Mouse (Mus musculus): ENCODE results near the gene Masp2. TPM values are rescaled to one million over a fixed set of nuclear protein-coding genes. Genes with fewer than 3 reads are reported as not detected.

Masp2 gene
- polyA plus RNA-seq, 1 experiment from 2014 or later = 0.79 TPM

GRCm38 (mm10) chr4:148663326-148663725 is 61.0 kb downstream of the Masp2 start:
- no peaks in the 10 kb centered on the region for H3K4me1 ChIP-seq (replicated peaks; ENCODE audit: control insufficient read depth, insufficient read depth)
- H3K36me3 ChIP-seq (ENCODE audit: control insufficient read depth, insufficient read depth, low read length) = no peaks in the 10 kb centered on the region
- no peaks in the 10 kb centered on the region for H3K27me3 ChIP-seq (ENCODE audit: control insufficient read depth, insufficient read depth, low read length)
- DNase-seq (ENCODE audit: low spot score) (no peak), ATAC-seq (ENCODE audit: low FRiP score, low TSS enrichment) (no peak)
- H3K9me3 ChIP-seq (ENCODE audit: control insufficient read depth, low read length) = no peaks in the 10 kb centered on the region
- 39% methylated on average over 7 of the region's 7 CpGs for WGBS
- H3K4me2 ChIP-seq (replicated peaks; ENCODE audit: low read depth) = no peak overlapping the region
- no peak overlapping the region for H3K4me3 ChIP-seq (ENCODE audit: low read depth, low read length)
- no peak for TF ChIP-seq EP300 (optimal IDR thresholded peaks at IDR 0.05)
- no peak for TF ChIP-seq CTCF (IDR thresholded peaks at IDR 0.05; ENCODE audit: low read depth)
- H3K9ac ChIP-seq (ENCODE audit: low read length) = no peak overlapping the region
- H3K27ac ChIP-seq (replicated peaks) = no peak overlapping the region

GRCm38 (mm10) chr4:148664021-148664420 is 61.7 kb downstream of the Masp2 start:
- no peaks in the 10 kb centered on the region for H3K9me3 ChIP-seq (ENCODE audit: control insufficient read depth, low read length)
- no peak overlapping the region for H3K9ac ChIP-seq (ENCODE audit: low read length)
- no peaks in the 10 kb centered on the region for H3K4me1 ChIP-seq (replicated peaks; ENCODE audit: control insufficient read depth, insufficient read depth)
- H3K27ac ChIP-seq (replicated peaks) = no peak overlapping the region
- ATAC-seq (ENCODE audit: low FRiP score, low TSS enrichment) (peak; percentile 71), DNase-seq (ENCODE audit: low spot score) (peak; percentile 57)
- H3K4me3 ChIP-seq (ENCODE audit: low read depth, low read length) = no peak overlapping the region
- no peaks in the 10 kb centered on the region for H3K36me3 ChIP-seq (ENCODE audit: control insufficient read depth, insufficient read depth, low read length)
- no peak overlapping the region for H3K4me2 ChIP-seq (replicated peaks; ENCODE audit: low read depth)
- H3K27me3 ChIP-seq (ENCODE audit: control insufficient read depth, insufficient read depth, low read length) = no peaks in the 10 kb centered on the region
- WGBS = 38% methylated on average over 6 of the region's 6 CpGs
- TF ChIP-seq EP300 (optimal IDR thresholded peaks at IDR 0.05) (no peak), CTCF (IDR thresholded peaks at IDR 0.05; ENCODE audit: low read depth) (no peak)

Other genes starting within 250 kb of the Masp2 start
- 9.5 and 10.3 TPM in 2 replicates for gene Ubiad1, start 157.8 kb upstream of the Masp2 start, polyA plus RNA-seq (2015; fragmentation: Nextera tagmentation; extraction: Ambion mirVana)
- gene Mtor, start 153.9 kb upstream of the Masp2 start, polyA plus RNA-seq (2015; fragmentation: Nextera tagmentation; extraction: Ambion mirVana) = 14.7 and 15.4 TPM in 2 replicates
- gene Angptl7, start 102.1 kb upstream of the Masp2 start, polyA plus RNA-seq (2015; fragmentation: Nextera tagmentation; extraction: Ambion mirVana) = 1.2 and 1.3 TPM in 2 replicates
- 30.0 and 35.2 TPM in 2 replicates for gene Exosc10, start 44.1 kb upstream of the Masp2 start, polyA plus RNA-seq (2015; fragmentation: Nextera tagmentation; extraction: Ambion mirVana)
- 109 and 113 TPM in 2 replicates for gene Srm, start 11.1 kb upstream of the Masp2 start, polyA plus RNA-seq (2015; fragmentation: Nextera tagmentation; extraction: Ambion mirVana)
- gene Tardbp, start 24.5 kb downstream of the Masp2 start, polyA plus RNA-seq (2015; fragmentation: Nextera tagmentation; extraction: Ambion mirVana) = 99.8 and 106 TPM in 2 replicates
- 0.10 and 0.16 TPM in 2 replicates for gene Gm572, start 40.8 kb downstream of the Masp2 start, polyA plus RNA-seq (2015; fragmentation: Nextera tagmentation; extraction: Ambion mirVana)
- gene Casz1, start 201.9 kb downstream of the Masp2 start, polyA plus RNA-seq (2015; fragmentation: Nextera tagmentation; extraction: Ambion mirVana) = 9.4 and 10.3 TPM in 2 replicates

Data from stomach, postnatal 0 days (tissue).